Mouse (Mus musculus) liver, adult (tissue): Measurements from ENCODE around the gene Rtn3.

Source experiments
- GATA4 ChIP-seq: IDR thresholded peaks from 2 replicates; pipeline ENCODE4 v1.6.1; 2014; ENCODE audit warnings: mild to moderate bottlenecking, low read length; ENCODE audit not compliant: insufficient replicate concordance

Rtn3 gene

GRCm38 (mm10) chr19:7445596-7445995, 37.5 kb downstream of the Rtn3 start:
- no peak for TF ChIP-seq GATA4

GRCm38 (mm10) chr19:7445105-7445504, 38.0 kb downstream of the Rtn3 start:
- TF ChIP-seq GATA4, result no peak

GRCm38 (mm10) chr19:7441493-7441892, 41.6 kb downstream of the Rtn3 start:
- no peak for TF ChIP-seq GATA4

GRCm38 (mm10) chr19:7438295-7438694, 44.8 kb downstream of the Rtn3 start:
- TF ChIP-seq GATA4, result no peak

GRCm38 (mm10) chr19:7436061-7436970, 46.8 kb downstream of the Rtn3 start:
- TF ChIP-seq GATA4, result no peak

GRCm38 (mm10) chr19:7434887-7435286, 48.2 kb downstream of the Rtn3 start:
- TF ChIP-seq GATA4, result no peak

- TF ChIP-seq GATA4, result no peak
These were observed 57.7 kb downstream of the Rtn3 start for GRCm38 (mm10) chr19:7425398-7425775.

- TF ChIP-seq GATA4, result no peak
These were observed 58.3 kb downstream of the Rtn3 start for GRCm38 (mm10) chr19:7424590-7425397.

- no peak for TF ChIP-seq GATA4
These were observed 59.0 kb downstream of the Rtn3 start for GRCm38 (mm10) chr19:7424131-7424530.

GRCm38 (mm10) chr19:7423656-7424030, 59.4 kb downstream of the Rtn3 start:
- no peak for TF ChIP-seq GATA4

GRCm38 (mm10) chr19:7423028-7423655, 59.9 kb downstream of the Rtn3 start:
- TF ChIP-seq GATA4, result no peak

GRCm38 (mm10) chr19:7422656-7423027, 60.4 kb downstream of the Rtn3 start:
- no peak for TF ChIP-seq GATA4

GRCm38 (mm10) chr19:7421602-7422591, 61.2 kb downstream of the Rtn3 start:
- TF ChIP-seq GATA4, result no peak

- no peak for TF ChIP-seq GATA4
These were observed 62.1 kb downstream of the Rtn3 start for GRCm38 (mm10) chr19:7420841-7421601.
